Mouse (Mus musculus): ENCODE results near the gene Arid4b. TPM values are rescaled to one million over a fixed set of nuclear protein-coding genes. Genes with fewer than 3 reads are reported as not detected.

The Arid4b gene
- polyA plus RNA-seq, 1 experiment, result 7.9 TPM

DNA sequence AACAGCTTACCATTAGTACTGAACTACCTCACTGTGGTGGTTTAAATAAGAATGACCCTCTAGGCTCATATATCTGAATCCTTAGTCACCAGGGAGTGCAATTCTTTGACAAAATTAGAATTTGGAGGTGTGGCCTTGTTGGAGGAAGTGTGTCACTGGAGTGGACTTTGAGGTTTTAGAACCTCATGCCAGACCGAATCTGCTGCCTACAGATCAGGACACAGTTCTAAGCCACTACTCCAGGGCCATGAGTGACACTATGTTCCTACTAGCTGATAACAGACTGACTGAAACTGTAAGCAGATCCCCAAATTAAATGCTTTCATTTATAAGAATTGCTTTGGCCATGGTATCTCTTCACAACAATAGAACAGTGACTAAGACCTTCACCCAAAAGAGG lies 13.2 kb upstream of the Arid4b start:
- Histone ChIP-seq H3K4me1 (ENCODE audit: control insufficient read depth, insufficient read depth, low read length) (no peaks in the 10 kb centered on the region), H3K4me3 (replicated peaks; ENCODE audit: extremely low read depth, low read depth, low read length) (no peak overlapping the region)
- no peak for DNase-seq
- TF ChIP-seq CTCF (IDR thresholded peaks at IDR 0.05; ENCODE audit: insufficient read depth, low read length) (no peak), POLR2A (IDR thresholded peaks at IDR 0.05; ENCODE audit: borderline replicate concordance, extremely low read depth, low read depth, low read length) (no peak)
- 76% methylated on average over 1 of the region's 1 CpGs for WGBS

DNA sequence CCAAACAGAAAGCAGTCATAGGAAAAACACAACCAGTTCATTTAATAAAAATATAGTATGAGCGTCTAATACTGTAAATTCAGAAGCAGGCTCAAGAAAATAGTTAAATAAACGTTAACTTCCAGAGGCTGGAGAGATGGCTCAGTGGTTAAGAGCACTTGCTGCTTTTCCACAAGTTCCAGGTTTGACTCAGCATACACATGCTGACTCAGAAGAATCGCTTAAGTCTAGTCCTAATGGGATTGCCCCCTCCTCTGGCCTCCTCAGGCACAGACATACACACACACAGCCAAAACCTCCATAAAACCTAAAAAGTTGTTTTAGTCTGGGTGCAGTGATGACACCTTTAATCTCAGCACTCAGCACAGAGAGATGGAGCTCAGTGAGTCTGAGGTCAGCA lies 6.2 kb upstream of the Arid4b start:
- no peak for TF ChIP-seq POLR2A (IDR thresholded peaks at IDR 0.05; ENCODE audit: borderline replicate concordance, extremely low read depth, low read depth, low read length)
- TF ChIP-seq CTCF (IDR thresholded peaks at IDR 0.05; ENCODE audit: insufficient read depth, low read length), result no peak
- H3K4me3 ChIP-seq (replicated peaks; ENCODE audit: extremely low read depth, low read depth, low read length), result no peak overlapping the region
- WGBS, result 80% methylated on average over 3 of the region's 3 CpGs
- no peak for DNase-seq
- no peaks in the 10 kb centered on the region; the same call in none of the 2 replicates for H3K4me1 ChIP-seq (ENCODE audit: control insufficient read depth, insufficient read depth, low read length)

DNA sequence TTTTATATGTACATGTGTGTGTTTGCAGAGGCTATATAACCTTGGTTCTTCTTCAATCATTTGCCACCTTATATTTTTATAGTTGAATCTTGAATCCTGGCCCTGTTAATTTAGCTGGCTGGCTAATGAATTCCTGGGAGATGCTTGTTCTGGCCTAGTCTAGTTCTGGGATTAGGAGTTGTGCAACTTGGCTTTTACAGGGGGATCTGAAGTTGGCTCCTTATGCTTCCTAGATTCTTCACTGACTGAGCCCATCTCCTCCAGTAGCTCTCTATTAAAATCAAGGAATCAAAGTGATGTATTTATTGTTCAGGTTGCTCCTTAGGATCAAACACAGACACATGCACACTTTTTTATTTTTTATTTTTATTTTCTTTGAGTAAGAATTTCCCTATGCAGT lies 3.5 kb upstream of the Arid4b start:
- H3K4me3 ChIP-seq (replicated peaks; ENCODE audit: extremely low read depth, low read depth, low read length), result no peak overlapping the region
- peaks cover 6% of the 10 kb centered on the region for H3K4me1 ChIP-seq (ENCODE audit: control insufficient read depth, insufficient read depth, low read length)
- DNase-seq, result no peak
- TF ChIP-seq POLR2A (IDR thresholded peaks at IDR 0.05; ENCODE audit: borderline replicate concordance, extremely low read depth, low read depth, low read length) (no peak), CTCF (IDR thresholded peaks at IDR 0.05; ENCODE audit: insufficient read depth, low read length) (no peak)

DNA sequence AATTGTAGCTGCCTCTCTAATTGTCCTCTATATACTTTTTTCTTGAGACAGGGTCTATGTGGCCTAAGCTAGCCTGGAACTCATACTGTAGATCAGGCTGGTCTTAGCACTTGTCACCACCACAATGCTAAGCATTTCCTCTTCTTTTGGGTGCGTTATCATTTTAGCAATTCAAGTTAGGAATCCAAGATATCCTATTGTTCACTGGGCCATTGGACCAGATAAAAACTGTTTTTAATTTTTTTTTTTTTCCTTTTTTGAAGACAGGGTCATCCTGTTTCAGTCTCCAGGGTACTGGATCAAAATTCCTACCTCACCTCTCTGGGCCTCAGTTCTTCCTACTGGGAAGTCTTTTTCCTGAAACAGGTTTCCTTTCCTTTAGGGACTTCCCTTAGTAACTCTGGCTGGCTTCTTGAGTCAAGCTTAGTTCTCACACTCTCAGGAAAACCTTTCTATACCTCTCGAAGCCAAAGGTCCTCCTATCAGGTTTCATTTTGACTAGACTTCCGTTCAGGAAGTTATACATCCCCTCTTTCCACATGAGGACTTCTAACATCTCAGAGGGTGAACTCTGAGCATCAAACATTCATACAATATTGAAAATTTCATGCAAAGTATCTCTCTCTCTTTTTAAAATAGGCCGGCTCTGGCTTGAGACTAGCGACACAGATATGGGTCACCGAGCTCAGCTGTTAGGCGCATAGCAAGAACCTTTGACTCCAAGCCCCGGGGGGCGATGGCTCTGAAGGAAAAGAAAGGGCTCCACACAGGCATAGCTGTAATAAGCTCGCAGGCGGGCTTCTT lies 621 bp upstream of the Arid4b start:
- WGBS, result 2% methylated on average over 11 of the region's 11 CpGs
- no peak for DNase-seq
- TF ChIP-seq POLR2A (IDR thresholded peaks at IDR 0.05; ENCODE audit: borderline replicate concordance, extremely low read depth, low read depth, low read length), result no peak
- TF ChIP-seq CTCF (IDR thresholded peaks at IDR 0.05; ENCODE audit: insufficient read depth, low read length), result no peak

DNA sequence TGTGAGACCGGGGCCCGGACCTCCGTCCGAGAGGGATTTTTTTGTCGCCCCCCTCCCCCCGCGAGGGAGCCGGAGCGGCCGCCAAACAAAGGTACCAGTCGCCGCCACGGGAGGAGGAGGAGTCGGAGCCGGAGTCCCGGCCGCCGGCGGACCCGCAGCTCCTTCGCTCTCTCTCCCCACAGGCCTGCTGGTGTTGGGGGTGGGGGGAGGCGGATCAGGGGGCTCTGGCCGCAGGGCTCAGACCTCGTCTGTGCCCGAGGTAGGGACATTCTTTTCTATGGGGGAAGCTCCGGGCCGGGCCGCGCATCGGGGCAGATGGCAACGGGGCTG lies 875 bp downstream of the Arid4b start:
- 2% methylated on average over 30 of the region's 31 CpGs for WGBS

More for the DNA sequence above, 621 bp upstream of the Arid4b start:
- H3K4me1 ChIP-seq (ENCODE audit: control insufficient read depth, insufficient read depth, low read length), result peaks cover 6% of the 10 kb centered on the region
- peak overlapping the region; percentile 86 for H3K4me3 ChIP-seq (replicated peaks; ENCODE audit: extremely low read depth, low read depth, low read length)

DNA sequence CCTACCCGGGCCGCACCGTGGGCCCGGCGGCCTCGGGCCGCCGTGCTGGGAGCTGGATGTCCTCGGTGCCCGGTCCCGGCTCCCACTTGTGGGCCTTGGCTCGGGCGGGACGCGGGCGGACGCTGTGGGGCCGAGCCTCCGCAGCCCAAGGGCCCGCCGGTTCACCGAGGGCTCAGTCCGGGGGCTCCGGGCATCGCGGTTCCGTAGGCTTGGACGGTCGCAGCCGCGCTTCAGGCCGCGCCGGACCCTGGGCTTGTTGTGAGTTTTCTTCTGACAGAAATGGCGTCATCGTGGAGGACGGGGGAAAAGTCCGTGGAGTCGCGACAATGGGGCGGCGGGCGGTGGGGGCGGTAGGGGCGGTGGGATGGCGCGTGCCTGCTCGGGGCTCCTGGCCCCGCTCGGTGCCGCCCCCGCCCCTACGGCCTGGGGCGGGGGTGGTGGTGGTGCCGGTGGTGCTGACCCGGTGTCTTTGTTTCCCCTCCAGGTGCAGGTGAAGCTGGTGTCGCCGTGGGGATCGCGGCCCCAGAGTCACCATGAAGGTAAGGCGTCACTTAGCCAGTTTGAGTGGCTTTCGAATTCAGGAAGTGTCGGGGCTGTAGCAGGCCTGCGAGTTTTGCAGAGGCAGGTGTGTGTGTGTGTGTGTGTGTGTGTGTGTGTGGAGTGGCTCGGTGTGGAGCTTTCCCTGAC lies 1.5 kb downstream of the Arid4b start:
- TF ChIP-seq CTCF (IDR thresholded peaks at IDR 0.05; ENCODE audit: insufficient read depth, low read length) (no peak), POLR2A (IDR thresholded peaks at IDR 0.05; ENCODE audit: borderline replicate concordance, extremely low read depth, low read depth, low read length) (no peak)
- peak; percentile 57 for DNase-seq
- Histone ChIP-seq H3K4me3 (replicated peaks; ENCODE audit: extremely low read depth, low read depth, low read length) (peak overlapping the region; percentile 88), H3K4me1 (ENCODE audit: control insufficient read depth, insufficient read depth, low read length) (peaks cover 9% of the 10 kb centered on the region)
- WGBS, result 1% methylated on average over 58 of the region's 65 CpGs

More for the DNA sequence above, 875 bp downstream of the Arid4b start:
- TF ChIP-seq CTCF (IDR thresholded peaks at IDR 0.05; ENCODE audit: insufficient read depth, low read length) (no peak), POLR2A (IDR thresholded peaks at IDR 0.05; ENCODE audit: borderline replicate concordance, extremely low read depth, low read depth, low read length) (0 out of 2 replicates have a peak, but pooled peaks have one; percentile 23)
- peaks cover 9% of the 10 kb centered on the region for H3K4me1 ChIP-seq (ENCODE audit: control insufficient read depth, insufficient read depth, low read length)
- no peak for DNase-seq
- peak overlapping the region; percentile 88 for H3K4me3 ChIP-seq (replicated peaks; ENCODE audit: extremely low read depth, low read depth, low read length)

DNA sequence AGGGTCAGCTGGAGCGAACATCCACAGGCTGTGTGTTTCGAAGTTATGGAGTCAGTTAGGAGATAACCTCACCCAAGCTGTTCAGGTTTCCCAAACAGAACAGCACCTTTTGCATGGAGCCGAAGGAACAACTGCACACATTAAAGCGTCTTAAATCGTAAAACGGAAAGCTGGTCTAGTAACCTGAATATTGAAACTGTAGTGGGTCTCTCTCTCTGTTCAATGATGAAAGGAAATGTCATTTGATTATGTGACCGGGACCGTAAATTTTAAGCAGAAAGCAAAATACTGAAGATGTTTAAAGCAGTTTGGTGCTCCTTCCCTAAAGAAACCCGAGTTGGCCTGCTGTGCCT lies 2.0 kb downstream of the Arid4b start:
- Histone ChIP-seq H3K4me3 (replicated peaks; ENCODE audit: extremely low read depth, low read depth, low read length) (peak overlapping the region; percentile 88), H3K4me1 (ENCODE audit: control insufficient read depth, insufficient read depth, low read length) (peaks cover 11% of the 10 kb centered on the region)
- no peak for TF ChIP-seq POLR2A (IDR thresholded peaks at IDR 0.05; ENCODE audit: borderline replicate concordance, extremely low read depth, low read depth, low read length)
- no peak for TF ChIP-seq CTCF (IDR thresholded peaks at IDR 0.05; ENCODE audit: insufficient read depth, low read length)
- WGBS, result 4% methylated on average over 9 of the region's 9 CpGs
- DNase-seq, result no peak

DNA sequence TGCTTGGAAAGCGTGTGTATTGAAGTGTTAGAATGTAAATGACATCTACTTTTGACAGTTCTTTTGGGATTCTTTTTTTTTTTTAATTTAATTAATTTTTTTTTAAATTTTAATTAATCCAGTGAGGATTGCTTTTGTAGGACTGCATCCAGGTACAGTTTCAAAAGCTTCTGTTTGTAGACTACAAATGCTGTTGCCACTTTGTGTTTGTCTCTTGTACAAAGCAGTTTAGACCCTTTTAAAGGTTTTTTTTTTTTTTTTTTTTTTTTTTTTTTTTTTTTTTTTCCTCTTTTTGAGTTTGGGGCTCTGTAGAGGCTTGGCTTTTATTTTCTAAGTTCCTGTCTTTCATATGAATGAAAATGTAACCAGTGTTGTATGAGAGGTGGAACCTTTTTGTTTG lies 2.7 kb downstream of the Arid4b start:
- Histone ChIP-seq H3K4me3 (replicated peaks; ENCODE audit: extremely low read depth, low read depth, low read length) (no peak overlapping the region), H3K4me1 (ENCODE audit: control insufficient read depth, insufficient read depth, low read length) (peaks cover 11% of the 10 kb centered on the region)
- WGBS, result 68% methylated on average over 1 of the region's 1 CpGs
- TF ChIP-seq POLR2A (IDR thresholded peaks at IDR 0.05; ENCODE audit: borderline replicate concordance, extremely low read depth, low read depth, low read length) (no peak), CTCF (IDR thresholded peaks at IDR 0.05; ENCODE audit: insufficient read depth, low read length) (no peak)
- DNase-seq, result no peak

DNA sequence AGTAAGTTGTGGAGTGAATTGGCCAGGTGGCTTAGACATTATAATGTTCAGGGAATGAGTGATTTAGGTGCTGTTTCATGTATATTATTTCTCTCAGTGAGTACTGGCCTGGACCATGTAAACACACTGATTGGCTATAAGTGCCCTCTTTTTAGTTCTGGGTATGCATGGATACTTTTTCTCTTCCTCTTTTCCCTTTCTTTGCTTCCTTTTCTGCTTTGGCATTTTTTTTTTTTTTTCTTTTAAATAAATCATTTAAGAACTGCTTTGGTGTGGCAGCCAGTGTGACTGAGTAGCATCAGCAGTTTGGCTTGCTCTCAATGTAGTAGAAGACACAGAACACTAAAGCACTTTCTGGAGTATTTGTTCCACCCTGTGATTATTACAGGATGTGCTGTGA lies 5.0 kb downstream of the Arid4b start:
- DNase-seq, result no peak
- no peak for TF ChIP-seq CTCF (IDR thresholded peaks at IDR 0.05; ENCODE audit: insufficient read depth, low read length)
- no peak for TF ChIP-seq POLR2A (IDR thresholded peaks at IDR 0.05; ENCODE audit: borderline replicate concordance, extremely low read depth, low read depth, low read length)
- H3K4me1 ChIP-seq (ENCODE audit: control insufficient read depth, insufficient read depth, low read length), result peaks cover 5% of the 10 kb centered on the region
- H3K4me3 ChIP-seq (replicated peaks; ENCODE audit: extremely low read depth, low read depth, low read length), result no peak overlapping the region

DNA sequence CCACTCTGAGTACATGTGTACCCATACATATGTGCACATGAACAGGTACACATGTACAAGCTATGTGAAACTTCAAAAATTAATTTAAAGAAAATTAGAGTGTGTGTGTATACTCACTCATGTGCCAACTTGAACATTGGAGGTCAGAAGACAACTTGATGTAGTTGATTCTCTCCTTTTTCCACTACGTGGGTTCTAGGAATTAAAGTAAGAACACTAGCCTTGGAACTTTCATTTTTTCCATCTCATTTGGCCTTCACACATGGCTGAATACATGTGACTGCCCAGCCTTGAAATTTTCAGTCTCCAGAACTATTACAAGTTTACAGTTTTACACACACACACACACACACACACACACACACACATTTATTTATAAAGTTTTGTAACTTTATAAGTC lies 6.3 kb downstream of the Arid4b start:
- no peak overlapping the region for H3K4me3 ChIP-seq (replicated peaks; ENCODE audit: extremely low read depth, low read depth, low read length)
- H3K4me1 ChIP-seq (ENCODE audit: control insufficient read depth, insufficient read depth, low read length), result peaks cover 5% of the 10 kb centered on the region
- no peak for DNase-seq
- no peak for TF ChIP-seq CTCF (IDR thresholded peaks at IDR 0.05; ENCODE audit: insufficient read depth, low read length)
- no peak for TF ChIP-seq POLR2A (IDR thresholded peaks at IDR 0.05; ENCODE audit: borderline replicate concordance, extremely low read depth, low read depth, low read length)
- WGBS, result 86% methylated on average over 1 of the region's 1 CpGs

All from lung, adult 2 months (tissue).